Mouse (Mus musculus): Measurements from ENCODE around the gene Tspan5.

- TF ChIP-seq CTCF (IDR thresholded peaks at IDR 0.05; ENCODE audit: low read depth) = no peak
- TF ChIP-seq EP300 (IDR thresholded peaks at IDR 0.05; ENCODE audit: low read depth) = no peak
Measured at GRCm38 (mm10) chr3:138858649-138859048, 116.7 kb downstream of the Tspan5 start.
